Mouse (Mus musculus) lung, postnatal 14 days (tissue): Measurements from ENCODE around the gene Faim2.

ENCODE experiments used
- DNase-seq: peaks from one replicate; pipeline ENCODE4 v3.0.0; 2021

Gene Faim2

GRCm38 (mm10) chr15:99505324-99506095, 22.5 kb downstream of the Faim2 start:
- DNase-seq = peak; percentile 72

DNA sequence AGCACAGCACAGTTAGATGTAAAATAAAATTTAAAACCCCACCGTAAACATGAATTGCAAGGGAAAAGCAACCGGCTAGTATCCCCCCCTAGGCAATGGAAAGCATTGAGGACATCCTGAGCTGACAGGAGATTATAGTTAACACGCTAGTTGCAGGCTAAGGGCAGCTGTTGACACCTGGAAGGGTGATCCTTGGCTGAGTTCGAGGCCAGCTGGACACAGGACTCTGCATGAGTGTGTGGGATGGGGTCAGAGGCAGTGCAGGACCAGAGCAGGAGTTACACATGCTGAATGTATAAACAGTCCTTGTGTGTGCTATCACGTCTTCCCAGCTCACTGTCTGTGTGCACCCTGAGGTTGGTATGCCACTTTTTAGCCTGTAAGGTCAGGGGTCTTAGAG, 24.7 kb downstream of the Faim2 start:
- DNase-seq = no peak

DNA sequence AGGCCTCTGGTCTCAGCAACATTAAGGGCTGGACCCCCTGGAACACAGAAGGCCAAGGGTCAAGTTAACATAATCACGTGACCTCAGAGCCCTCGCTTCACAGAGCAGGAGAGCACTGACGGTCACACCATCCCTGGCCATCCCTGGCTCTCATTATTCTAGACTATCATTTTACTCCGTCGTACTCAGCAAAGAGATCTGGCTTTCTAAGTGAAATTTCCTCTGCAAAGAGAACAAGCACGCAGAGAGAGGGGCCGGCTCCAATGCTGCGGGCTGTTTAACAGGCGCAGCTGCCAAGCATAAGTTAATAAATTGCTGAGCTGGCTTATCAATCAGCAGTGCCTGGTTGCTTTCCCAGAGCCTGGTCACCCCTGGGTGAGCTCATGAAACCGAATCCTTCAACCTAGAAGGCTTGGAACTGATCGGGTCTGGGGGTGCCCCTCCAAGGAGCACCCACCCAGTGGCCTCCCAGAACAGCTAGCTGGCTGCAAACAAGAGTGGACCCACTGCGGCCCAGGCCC, 25.6 kb downstream of the Faim2 start:
- no peak for DNase-seq

GRCm38 (mm10) chr15:99501292-99502260, 26.4 kb downstream of the Faim2 start:
- DNase-seq = no peak

DNA sequence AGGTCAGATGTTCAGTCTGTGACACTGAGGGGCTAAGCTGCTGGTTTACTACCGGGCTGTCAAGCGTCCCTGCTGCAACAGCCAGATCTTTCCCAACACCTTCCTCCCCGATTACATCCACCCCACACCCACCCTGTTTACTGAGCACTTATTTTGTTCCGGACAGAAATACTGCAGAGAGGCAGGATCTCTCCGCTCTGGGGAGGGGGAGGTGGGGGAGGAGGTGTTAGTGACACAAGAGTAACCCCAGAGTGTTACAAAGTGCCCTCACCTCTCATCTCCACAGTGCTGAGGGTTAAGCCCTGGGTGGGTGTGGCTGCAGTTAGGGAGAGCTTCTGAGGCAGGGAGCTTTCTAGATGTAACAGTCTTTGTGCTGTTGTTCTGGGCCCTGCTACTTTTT, 27.6 kb downstream of the Faim2 start:
- DNase-seq = peak; percentile 69

DNA sequence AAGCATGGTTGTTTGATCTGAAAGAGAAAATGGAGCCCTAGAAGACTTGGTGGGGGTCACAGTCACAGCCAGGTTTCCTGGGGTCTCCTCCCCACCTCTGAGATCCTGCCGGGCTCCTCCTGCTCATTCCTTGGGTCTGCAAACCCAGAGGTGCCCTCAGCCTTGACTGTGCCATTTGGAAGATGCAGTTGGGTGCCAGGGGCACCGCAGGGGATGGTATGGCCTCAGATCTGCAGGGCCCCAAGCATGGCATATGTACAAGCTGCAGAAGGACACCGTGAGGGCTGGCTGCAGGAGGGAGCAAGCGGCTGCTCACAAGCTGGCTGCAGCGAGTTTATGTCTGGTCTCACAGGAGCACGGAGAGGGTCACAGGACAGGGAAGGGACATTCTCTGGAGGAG, 28.2 kb downstream of the Faim2 start:
- DNase-seq = no peak

DNA sequence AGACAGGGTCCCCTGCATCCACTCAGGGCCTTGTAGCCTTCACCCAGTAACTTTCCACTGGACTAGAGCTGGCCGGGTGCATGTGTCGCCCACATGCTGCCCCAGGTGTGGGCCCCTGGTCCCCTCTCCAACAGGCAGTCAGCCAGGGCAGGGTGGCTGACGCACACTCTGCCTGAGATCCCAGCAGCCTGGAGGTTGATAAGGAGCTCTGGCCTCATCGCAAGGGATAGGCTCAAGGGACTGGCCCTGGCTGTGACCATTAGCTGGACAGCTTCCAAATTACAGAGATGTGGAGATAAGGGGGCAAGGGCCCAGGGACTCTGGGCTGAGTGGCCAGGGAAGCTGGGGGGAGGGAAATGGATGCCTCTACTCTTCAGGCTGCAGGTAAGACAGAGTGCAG, 29.2 kb downstream of the Faim2 start:
- DNase-seq = peak; percentile 60

DNA sequence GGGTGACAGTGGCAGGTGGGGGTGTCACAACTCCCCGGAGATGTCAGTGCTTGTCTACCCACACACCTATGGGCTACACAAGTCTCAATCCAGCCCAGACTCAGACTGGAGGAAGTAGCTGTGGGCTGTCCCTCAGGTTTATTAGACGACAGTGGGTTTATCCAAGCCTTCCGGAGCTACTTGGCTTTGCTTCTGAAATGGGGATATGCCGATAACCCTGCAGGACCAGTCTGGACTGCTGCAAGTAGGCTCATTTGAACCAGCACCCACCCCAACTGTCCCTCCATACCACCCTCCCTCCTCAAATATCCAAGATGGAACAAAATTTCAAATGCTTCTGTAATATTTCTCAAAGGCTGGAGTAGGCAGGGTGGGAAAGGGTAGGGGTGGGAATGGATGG, 29.6 kb downstream of the Faim2 start:
- DNase-seq = no peak

- peak; percentile 90 for DNase-seq
Measured at GRCm38 (mm10) chr15:99497527-99498242, 30.3 kb downstream of the Faim2 start.

GRCm38 (mm10) chr15:99497061-99497460, 30.9 kb downstream of the Faim2 start:
- peak; percentile 66 for DNase-seq

DNA sequence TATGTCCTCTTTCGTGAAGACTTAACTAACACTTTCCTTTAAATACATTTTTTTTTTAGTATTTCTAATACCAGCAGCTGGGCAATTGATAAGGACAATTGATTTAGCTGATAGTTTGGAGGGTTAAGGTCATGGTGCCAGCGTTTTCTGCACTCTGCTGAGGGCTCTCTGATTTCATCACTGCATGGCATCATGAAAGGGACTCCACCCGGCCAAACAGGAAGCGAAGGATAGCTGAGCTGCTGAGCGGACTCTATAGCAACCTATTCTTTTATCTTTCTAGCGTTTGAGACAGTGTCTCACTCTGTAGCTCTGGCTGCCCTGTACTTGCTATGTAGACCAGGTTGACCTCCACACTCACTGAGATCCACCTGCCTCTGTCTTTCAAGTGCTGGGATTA, 43.2 kb downstream of the Faim2 start:
- DNase-seq = no peak

- no peak for DNase-seq
Measured at GRCm38 (mm10) chr15:99475814-99476213, 52.2 kb downstream of the Faim2 start.

DNA sequence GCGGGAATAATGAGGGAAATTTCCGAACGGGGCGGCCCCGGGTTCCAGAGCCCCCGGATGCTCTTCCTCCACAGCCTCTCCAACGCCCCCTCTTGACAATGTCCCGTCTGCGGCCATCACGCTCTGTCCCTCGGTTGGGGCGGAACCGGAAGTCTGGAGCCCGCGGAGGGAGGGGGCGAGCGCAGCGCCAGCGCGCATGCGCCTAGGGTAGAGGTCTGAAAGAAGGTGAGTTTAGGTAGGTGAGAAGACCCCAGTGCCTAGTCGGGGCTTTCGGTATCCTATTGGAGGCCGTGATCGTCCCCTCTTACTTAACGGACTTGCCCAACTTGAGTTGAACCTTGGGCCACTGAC, 53.4 kb downstream of the Faim2 start, which contains the start of gene Bcdin3d:
TSS of gene Bcdin3d (minus strand) at position 155 of the 351 bp plus-strand sequence.
- DNase-seq = peak; percentile 89

- peak; percentile 71 for DNase-seq
Measured at GRCm38 (mm10) chr15:99473801-99474575, 54.0 kb downstream of the Faim2 start.

GRCm38 (mm10) chr15:99472972-99473371, 55.0 kb downstream of the Faim2 start:
- no peak for DNase-seq

DNA sequence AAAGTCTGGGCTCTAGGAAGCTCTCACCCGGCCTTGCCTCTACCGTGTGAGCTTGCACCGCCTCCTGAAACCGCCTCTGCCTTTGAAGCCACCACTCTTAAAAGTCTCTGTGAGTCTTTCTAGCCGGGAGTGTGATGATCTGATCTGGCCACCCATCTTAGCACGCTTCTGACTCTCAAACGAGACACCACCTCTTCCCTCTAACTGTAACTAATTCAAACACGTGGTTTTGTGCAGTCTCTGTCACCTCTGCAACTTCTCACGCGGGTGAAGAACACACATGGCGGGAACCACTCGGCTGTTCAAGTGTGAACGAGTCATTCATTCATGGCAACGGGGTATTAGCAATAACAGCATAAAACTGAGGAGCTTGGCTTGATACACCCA, 56.3 kb downstream of the Faim2 start:
- DNase-seq = no peak

- DNase-seq = peak; percentile 69
Measured at GRCm38 (mm10) chr15:99470971-99471676, 56.8 kb downstream of the Faim2 start.

GRCm38 (mm10) chr15:99470224-99470761, 57.7 kb downstream of the Faim2 start:
- no peak for DNase-seq

- DNase-seq = no peak
Measured at GRCm38 (mm10) chr15:99469736-99470135, 58.2 kb downstream of the Faim2 start.

DNA sequence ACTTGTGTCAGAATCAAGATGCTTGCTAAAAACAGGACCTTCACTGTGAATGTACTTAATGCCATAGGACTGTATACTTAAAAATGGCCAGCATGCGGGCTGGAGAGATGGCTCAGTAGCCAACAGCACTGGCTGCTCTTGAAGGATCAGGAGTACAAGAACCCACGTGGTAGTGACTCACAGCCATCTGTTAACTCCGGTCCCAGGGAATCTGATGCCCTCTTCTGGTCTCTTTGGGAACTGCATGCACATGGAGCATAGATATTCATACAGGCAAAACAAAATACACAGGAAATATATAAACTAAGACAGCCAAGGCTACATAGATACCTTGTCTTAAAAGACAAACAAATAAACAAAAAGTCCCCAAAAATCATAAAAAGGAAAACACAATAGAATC, 58.9 kb downstream of the Faim2 start:
- peak; percentile 93 for DNase-seq

DNA sequence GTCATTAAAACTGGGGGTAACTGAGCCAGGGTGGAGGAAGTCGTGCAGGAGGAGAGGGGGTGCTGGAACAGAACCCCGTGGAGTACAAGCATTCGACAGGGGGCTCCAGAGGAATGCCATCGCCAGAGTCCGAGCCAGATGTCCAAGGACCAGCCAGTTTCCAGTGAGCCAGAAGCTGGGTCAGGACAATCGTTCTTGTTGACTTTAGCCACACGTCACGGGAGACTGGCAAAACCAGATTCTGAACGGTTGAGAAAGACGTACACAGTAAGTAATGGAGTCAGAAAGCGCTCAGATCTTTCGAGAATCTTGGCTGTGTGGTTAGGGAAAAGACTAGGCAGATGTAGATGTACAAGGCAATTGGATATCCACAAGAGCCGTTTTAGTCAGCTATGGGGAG, 64.8 kb downstream of the Faim2 start:
- no peak for DNase-seq
